Mouse (Mus musculus): ENCODE measurements around the gene Hs2st1. TPM values are rescaled to one million over a fixed set of nuclear protein-coding genes. Genes with fewer than 3 reads are reported as not detected.

Hs2st1 gene
- polyA plus RNA-seq, 2 experiments, result 1.7 to 2.5 TPM

DNA sequence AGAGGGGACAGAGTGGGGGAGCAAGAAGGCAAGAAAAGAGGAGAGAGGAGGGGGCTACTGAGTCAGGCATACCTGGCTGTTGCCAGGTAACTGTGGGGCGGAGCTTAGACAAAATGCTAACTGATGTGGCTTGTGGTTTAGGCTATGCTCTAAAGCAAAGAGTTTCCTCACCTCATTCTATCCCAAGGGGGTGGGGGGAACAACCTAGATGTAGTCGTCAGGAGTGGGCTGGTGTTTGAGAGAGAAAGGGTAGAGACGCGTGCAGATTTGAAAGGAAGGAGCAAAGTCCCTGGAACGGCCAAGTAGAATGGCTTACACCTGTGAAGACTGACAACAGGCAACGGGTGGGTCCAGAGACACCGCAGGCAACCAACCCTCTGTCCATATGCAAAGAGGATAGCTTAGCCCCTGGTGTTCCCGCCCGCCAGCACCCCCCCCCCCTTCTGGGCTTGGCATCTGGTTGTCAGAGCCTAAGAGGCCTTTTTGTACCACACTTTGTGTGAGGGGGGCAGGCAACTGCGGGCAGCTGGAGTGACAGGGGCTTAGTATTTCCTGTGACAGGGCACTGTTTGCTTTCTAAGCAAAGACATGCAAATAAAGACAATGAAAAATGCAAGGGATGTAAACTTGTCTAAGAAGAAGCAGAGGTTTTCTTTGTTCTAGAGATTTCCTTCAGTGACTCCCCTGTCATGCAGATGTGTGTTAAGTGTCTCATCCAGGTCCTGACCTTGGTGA is 157.3 kb downstream of the Hs2st1 start:
- Histone ChIP-seq H3K27ac (no peak overlapping the region), H3K9ac (replicated peaks) (no peak overlapping the region), H3K4me3 (ENCODE audit: insufficient read depth in 1 of 2, low read depth in 2 of 2, low read length in 2 of 2) (no peak overlapping the region), H3K27me3 (ENCODE audit: control insufficient read depth, insufficient read depth, low read length) (no peaks in the 10 kb centered on the region), H3K9me3 (ENCODE audit: control insufficient read depth, low read length) (no peaks in the 10 kb centered on the region), H3K36me3 (replicated peaks; ENCODE audit: control insufficient read depth, insufficient read depth, low read depth) (no peaks in the 10 kb centered on the region), H3K4me2 (ENCODE audit: low read depth) (no peak overlapping the region), H3K4me1 (replicated peaks; ENCODE audit: control insufficient read depth in 2 of 2, insufficient read depth in 2 of 2, low read length in 1 of 2) (peaks cover 0 to 3% of the 10 kb centered on the region in 2 experiments; a peak in 1 of 4 replicates)
- no peak for DNase-seq (ENCODE audit: low read depth in 3 of 3, low spot score in 3 of 3)
- ATAC-seq (ENCODE audit: insufficient read depth), result no peak
- WGBS (ENCODE audit: insufficient replicate concordance), result 10% methylated on average over 10 of the region's 10 CpGs
- TF ChIP-seq CTCF (IDR thresholded peaks at IDR 0.05; ENCODE audit: low read depth) (no peak), EP300 (IDR thresholded peaks at IDR 0.05; ENCODE audit: low read depth) (no peak)

- H3K27me3 ChIP-seq (ENCODE audit: control insufficient read depth, insufficient read depth, low read length), result no peaks in the 10 kb centered on the region
- no peak overlapping the region for H3K9ac ChIP-seq (replicated peaks)
- ATAC-seq (ENCODE audit: insufficient read depth) (no peak), DNase-seq (ENCODE audit: low read depth in 3 of 3, low spot score in 3 of 3) (no peak)
- no peak overlapping the region for H3K4me2 ChIP-seq (ENCODE audit: low read depth)
- H3K4me1 ChIP-seq (replicated peaks; ENCODE audit: control insufficient read depth in 2 of 2, insufficient read depth in 2 of 2, low read length in 1 of 2), result peaks cover 0 to 3% of the 10 kb centered on the region in 2 experiments; a peak in 1 of 4 replicates
- 17% methylated on average over 8 of the region's 8 CpGs for WGBS (ENCODE audit: insufficient replicate concordance)
- no peaks in the 10 kb centered on the region for H3K9me3 ChIP-seq (ENCODE audit: control insufficient read depth, low read length)
- TF ChIP-seq CTCF (IDR thresholded peaks at IDR 0.05; ENCODE audit: low read depth) (no peak), EP300 (IDR thresholded peaks at IDR 0.05; ENCODE audit: low read depth) (no peak)
- no peaks in the 10 kb centered on the region for H3K36me3 ChIP-seq (replicated peaks; ENCODE audit: control insufficient read depth, insufficient read depth, low read depth)
- no peak overlapping the region for H3K27ac ChIP-seq
- H3K4me3 ChIP-seq (ENCODE audit: insufficient read depth in 1 of 2, low read depth in 2 of 2, low read length in 2 of 2), result no peak overlapping the region
Measured at GRCm38 (mm10) chr3:144411650-144412278, 158.2 kb downstream of the Hs2st1 start.

- DNase-seq (ENCODE audit: low read depth in 3 of 3, low spot score in 3 of 3) (no peak), ATAC-seq (ENCODE audit: insufficient read depth) (no peak)
- no peak overlapping the region for H3K9ac ChIP-seq (replicated peaks)
- H3K9me3 ChIP-seq (ENCODE audit: control insufficient read depth, low read length), result no peaks in the 10 kb centered on the region
- H3K36me3 ChIP-seq (replicated peaks; ENCODE audit: control insufficient read depth, insufficient read depth, low read depth), result no peaks in the 10 kb centered on the region
- H3K27ac ChIP-seq, result no peak overlapping the region
- peaks cover 0 to 3% of the 10 kb centered on the region in 2 experiments; a peak in 1 of 4 replicates for H3K4me1 ChIP-seq (replicated peaks; ENCODE audit: control insufficient read depth in 2 of 2, insufficient read depth in 2 of 2, low read length in 1 of 2)
- H3K27me3 ChIP-seq (ENCODE audit: control insufficient read depth, insufficient read depth, low read length), result no peaks in the 10 kb centered on the region
- WGBS (ENCODE audit: insufficient replicate concordance), result 18% methylated on average over 5 of the region's 5 CpGs
- no peak overlapping the region for H3K4me2 ChIP-seq (ENCODE audit: low read depth)
- TF ChIP-seq CTCF (IDR thresholded peaks at IDR 0.05; ENCODE audit: low read depth), result no peak
- TF ChIP-seq EP300 (IDR thresholded peaks at IDR 0.05; ENCODE audit: low read depth), result no peak
- no peak overlapping the region for H3K4me3 ChIP-seq (ENCODE audit: insufficient read depth in 1 of 2, low read depth in 2 of 2, low read length in 2 of 2)
Measured at GRCm38 (mm10) chr3:144411051-144411542, 158.9 kb downstream of the Hs2st1 start.

DNA sequence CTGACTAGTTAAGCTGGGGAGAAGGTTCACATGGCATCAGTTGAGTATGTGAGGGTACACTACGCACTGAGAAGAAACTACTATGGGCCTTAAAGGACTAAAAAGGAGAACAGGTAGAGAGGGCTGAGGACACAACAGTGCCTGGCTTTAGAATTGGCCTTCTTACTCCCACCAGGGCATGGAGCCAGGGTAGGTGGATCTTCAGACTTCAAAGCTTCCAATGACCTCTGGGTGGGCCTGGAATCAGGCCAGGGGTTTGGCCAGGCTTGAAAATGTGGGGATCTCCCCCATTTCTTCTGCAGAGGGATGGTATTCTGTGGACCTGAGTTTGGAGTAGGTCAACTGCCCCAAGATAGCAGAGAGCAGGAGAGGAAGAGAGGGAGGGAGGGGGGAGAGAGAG is 161.0 kb downstream of the Hs2st1 start:
- H3K27me3 ChIP-seq (ENCODE audit: control insufficient read depth, insufficient read depth, low read length), result no peaks in the 10 kb centered on the region
- 78% methylated on average over 1 of the region's 1 CpGs for WGBS (ENCODE audit: insufficient replicate concordance)
- no peaks in the 10 kb centered on the region for H3K9me3 ChIP-seq (ENCODE audit: control insufficient read depth, low read length)
- ATAC-seq (ENCODE audit: insufficient read depth) (no peak), DNase-seq (ENCODE audit: low read depth in 3 of 3, low spot score in 3 of 3) (no peak)
- TF ChIP-seq EP300 (IDR thresholded peaks at IDR 0.05; ENCODE audit: low read depth) (no peak), CTCF (IDR thresholded peaks at IDR 0.05; ENCODE audit: low read depth) (no peak)
- H3K27ac ChIP-seq, result no peak overlapping the region
- no peaks in the 10 kb centered on the region for H3K36me3 ChIP-seq (replicated peaks; ENCODE audit: control insufficient read depth, insufficient read depth, low read depth)
- H3K4me3 ChIP-seq (ENCODE audit: insufficient read depth in 1 of 2, low read depth in 2 of 2, low read length in 2 of 2), result no peak overlapping the region
- H3K4me2 ChIP-seq (ENCODE audit: low read depth), result no peak overlapping the region
- H3K9ac ChIP-seq (replicated peaks), result no peak overlapping the region
- peaks cover 0 to 3% of the 10 kb centered on the region in 2 experiments; a peak in 1 of 4 replicates for H3K4me1 ChIP-seq (replicated peaks; ENCODE audit: control insufficient read depth in 2 of 2, insufficient read depth in 2 of 2, low read length in 1 of 2)

DNA sequence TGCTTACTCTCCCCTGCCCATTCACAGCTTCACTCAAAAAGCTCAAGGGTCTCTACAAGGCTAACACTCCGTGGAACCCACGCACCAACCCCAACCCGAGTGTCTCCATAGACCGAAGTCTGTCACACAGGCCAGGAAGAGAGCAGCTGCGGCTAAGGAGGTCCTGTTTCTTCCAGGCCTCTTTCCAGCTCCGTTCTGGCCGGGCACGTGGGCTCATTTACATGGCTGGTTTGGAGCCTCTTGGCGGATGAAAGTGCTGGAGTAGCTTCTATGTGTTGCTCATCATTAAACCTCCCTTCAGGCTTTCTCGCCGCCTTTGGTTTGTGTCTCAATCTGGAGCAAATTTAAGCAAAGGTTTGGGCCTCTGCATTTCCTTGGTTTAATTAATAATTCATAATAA is 164.7 kb downstream of the Hs2st1 start:
- Histone ChIP-seq H3K27ac (no peak overlapping the region), H3K4me1 (replicated peaks; ENCODE audit: control insufficient read depth in 2 of 2, insufficient read depth in 2 of 2, low read length in 1 of 2) (peaks cover 0 to 9% of the 10 kb centered on the region in 2 experiments; a peak in 2 of 4 replicates), H3K36me3 (replicated peaks; ENCODE audit: control insufficient read depth, insufficient read depth, low read depth) (no peaks in the 10 kb centered on the region), H3K9me3 (ENCODE audit: control insufficient read depth, low read length) (no peaks in the 10 kb centered on the region), H3K9ac (replicated peaks) (no peak overlapping the region), H3K4me2 (ENCODE audit: low read depth) (no peak overlapping the region), H3K27me3 (ENCODE audit: control insufficient read depth, insufficient read depth, low read length) (no peaks in the 10 kb centered on the region), H3K4me3 (ENCODE audit: insufficient read depth in 1 of 2, low read depth in 2 of 2, low read length in 2 of 2) (no peak overlapping the region)
- DNase-seq (ENCODE audit: low read depth in 3 of 3, low spot score in 3 of 3), result no peak
- TF ChIP-seq EP300 (IDR thresholded peaks at IDR 0.05; ENCODE audit: low read depth), result no peak
- no peak for TF ChIP-seq CTCF (IDR thresholded peaks at IDR 0.05; ENCODE audit: low read depth)
- WGBS (ENCODE audit: insufficient replicate concordance), result 72% methylated on average over 11 of the region's 11 CpGs
- ATAC-seq (ENCODE audit: insufficient read depth), result no peak
